Mouse (Mus musculus): ENCODE results near the gene Slc2a9. TPM values are rescaled to one million over a fixed set of nuclear protein-coding genes. Genes with fewer than 3 reads are reported as not detected.

Gene Slc2a9
- total and polyA plus RNA-seq, 3 experiments, result 1.3 to 1.6 (median 1.6) TPM

DNA sequence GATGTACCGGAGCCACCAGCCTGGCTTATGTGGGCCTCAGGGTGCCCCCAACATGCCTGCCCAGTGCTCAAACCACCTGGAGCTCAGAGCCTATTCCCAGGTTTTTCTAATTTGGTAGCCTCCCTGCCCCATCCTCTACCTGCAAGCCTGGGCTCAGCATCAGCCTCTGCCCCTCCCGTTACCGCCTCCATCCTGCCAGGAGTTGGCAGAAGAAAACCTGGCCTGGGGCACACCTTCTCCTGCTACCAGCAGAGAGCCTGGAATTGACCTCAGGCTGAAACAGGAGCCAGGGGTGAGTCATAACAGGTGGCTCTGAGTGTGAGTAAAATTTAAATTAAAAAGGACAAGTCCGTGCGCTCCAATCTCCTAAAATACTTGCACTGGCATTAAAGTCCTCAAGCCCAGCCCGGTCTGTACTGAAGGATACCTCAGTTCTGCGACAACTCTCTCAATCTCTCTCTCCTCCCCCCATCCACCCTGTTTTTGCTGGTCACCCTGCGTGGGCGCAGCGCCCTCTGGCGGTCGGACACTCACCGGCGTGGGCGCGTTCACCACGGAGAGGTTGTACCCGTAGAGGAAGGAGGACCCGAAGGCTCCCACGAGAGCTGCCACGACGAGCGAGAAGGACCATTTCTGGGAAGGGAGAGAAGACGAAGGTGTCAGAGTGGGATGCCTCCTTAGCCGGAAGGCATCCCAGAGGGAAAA is 25.9 kb downstream of the Slc2a9 start:
- no peaks in the 10 kb centered on the region for H3K79me2 ChIP-seq (replicated peaks; ENCODE audit: control insufficient read depth, insufficient read depth, low read length)
- peak; percentile 26 to 57 for DNase-seq
- TF ChIP-seq CTCF (IDR thresholded peaks at IDR 0.05) (peak; percentile 67), EP300 (IDR thresholded peaks at IDR 0.05; ENCODE audit: insufficient read depth, low read depth, low read length) (no peak), POLR2A (IDR thresholded peaks at IDR 0.05; ENCODE audit: insufficient read depth, low read depth, low read length) (no peak)
- 91% methylated on average over 25 of the region's 25 CpGs for WGBS
- H3K4me3 ChIP-seq, result no peak overlapping the region
- H3K36me3 ChIP-seq (ENCODE audit: control insufficient read depth, insufficient read depth, low read length), result no peaks in the 10 kb centered on the region
- no peaks in the 10 kb centered on the region for H3K27me3 ChIP-seq (ENCODE audit: control insufficient read depth, insufficient read depth, low read length)
- H3K27ac ChIP-seq, result no peak overlapping the region
- peaks cover 8% of the 10 kb centered on the region for H3K4me1 ChIP-seq (ENCODE audit: control insufficient read depth, insufficient read depth, low read length)
- no peak overlapping the region for H3K9ac ChIP-seq (ENCODE audit: low read depth, low read length)
- intact Hi-C loops (cut with DNase I), result no loop called here

DNA sequence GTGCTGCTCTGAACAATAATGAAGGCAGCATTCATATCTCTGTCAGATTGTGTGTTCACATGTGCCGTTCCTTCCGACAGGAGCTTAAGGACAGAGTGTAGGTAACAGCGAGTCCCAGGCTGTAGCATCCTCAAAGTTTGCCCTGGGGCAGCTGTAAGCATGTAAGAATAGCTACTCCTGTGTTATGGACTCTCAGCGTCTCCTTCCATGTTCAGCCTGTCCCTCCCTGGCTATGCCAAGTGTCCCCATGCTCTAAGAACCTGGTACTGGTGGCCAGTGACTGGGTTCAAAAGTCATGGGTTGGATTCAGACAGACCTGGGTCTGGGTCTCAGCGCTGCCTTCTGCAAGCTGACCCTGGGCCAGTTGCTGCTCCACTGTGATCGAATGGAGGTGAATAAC is 32.1 kb downstream of the Slc2a9 start:
- Histone ChIP-seq H3K79me2 (replicated peaks; ENCODE audit: control insufficient read depth, insufficient read depth, low read length) (no peaks in the 10 kb centered on the region), H3K4me3 (no peak overlapping the region), H3K27me3 (ENCODE audit: control insufficient read depth, insufficient read depth, low read length) (no peaks in the 10 kb centered on the region), H3K27ac (no peak overlapping the region), H3K4me1 (ENCODE audit: control insufficient read depth, insufficient read depth, low read length) (no peaks in the 10 kb centered on the region), H3K36me3 (ENCODE audit: control insufficient read depth, insufficient read depth, low read length) (no peaks in the 10 kb centered on the region), H3K9ac (ENCODE audit: low read depth, low read length) (no peak overlapping the region)
- DNase-seq, result no peak
- TF ChIP-seq POLR2A (IDR thresholded peaks at IDR 0.05; ENCODE audit: insufficient read depth, low read depth, low read length) (no peak), CTCF (IDR thresholded peaks at IDR 0.05) (no peak), EP300 (IDR thresholded peaks at IDR 0.05; ENCODE audit: insufficient read depth, low read depth, low read length) (no peak)
- intact Hi-C loops (cut with DNase I), result loop anchor here (1.0 kb wide), 1 partner anchor 7 kb away; no protein-coding TSS in a partner anchor
- WGBS, result 85% methylated on average over 6 of the region's 6 CpGs

DNA sequence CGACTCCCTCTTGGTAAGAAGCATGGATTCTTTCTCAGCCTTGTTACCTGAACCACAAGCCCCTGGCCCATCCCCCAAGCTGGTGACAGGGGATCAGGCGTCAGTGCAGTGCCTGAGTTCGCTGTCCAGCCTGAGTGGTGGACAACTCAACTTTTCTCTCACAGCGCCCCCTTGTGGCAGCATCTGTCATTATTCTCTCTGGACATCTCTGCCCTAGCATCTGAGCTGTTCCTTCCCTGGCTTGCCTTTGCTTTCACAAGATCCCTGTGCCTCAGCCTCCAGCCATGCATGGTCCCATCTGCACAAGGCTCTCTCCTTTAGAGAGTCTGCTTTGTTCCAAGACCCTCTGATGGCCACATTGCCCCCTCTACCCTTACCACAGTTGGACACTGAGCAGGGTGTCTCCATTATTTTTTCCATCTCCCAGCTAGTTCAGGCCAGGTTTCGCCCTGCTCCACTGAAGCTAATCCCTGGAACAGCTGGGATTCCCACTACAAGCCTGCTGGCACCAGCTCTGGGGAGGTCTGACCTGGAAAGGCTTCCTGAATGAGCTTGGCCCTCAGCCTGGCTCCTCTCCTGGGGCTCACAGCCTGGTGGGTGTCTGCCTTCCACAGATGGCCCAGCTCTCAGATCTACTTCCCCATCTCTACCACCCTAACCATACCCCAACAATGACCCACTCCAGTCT is 32.9 kb downstream of the Slc2a9 start:
- Histone ChIP-seq H3K36me3 (ENCODE audit: control insufficient read depth, insufficient read depth, low read length) (no peaks in the 10 kb centered on the region), H3K4me1 (ENCODE audit: control insufficient read depth, insufficient read depth, low read length) (no peaks in the 10 kb centered on the region), H3K27me3 (ENCODE audit: control insufficient read depth, insufficient read depth, low read length) (no peaks in the 10 kb centered on the region), H3K4me3 (no peak overlapping the region), H3K27ac (no peak overlapping the region), H3K9ac (ENCODE audit: low read depth, low read length) (no peak overlapping the region), H3K79me2 (replicated peaks; ENCODE audit: control insufficient read depth, insufficient read depth, low read length) (no peaks in the 10 kb centered on the region)
- intact Hi-C loops (cut with DNase I), result loop anchor here (1.0 to 5.0 kb wide), 2 partner anchors 8 to 163 kb away; no protein-coding TSS in a partner anchor
- WGBS, result 23% methylated on average over 5 of the region's 5 CpGs
- peak; percentile 42 to 74 for DNase-seq
- TF ChIP-seq EP300 (IDR thresholded peaks at IDR 0.05; ENCODE audit: insufficient read depth, low read depth, low read length) (no peak), CTCF (IDR thresholded peaks at IDR 0.05) (peak; percentile 78)

DNA sequence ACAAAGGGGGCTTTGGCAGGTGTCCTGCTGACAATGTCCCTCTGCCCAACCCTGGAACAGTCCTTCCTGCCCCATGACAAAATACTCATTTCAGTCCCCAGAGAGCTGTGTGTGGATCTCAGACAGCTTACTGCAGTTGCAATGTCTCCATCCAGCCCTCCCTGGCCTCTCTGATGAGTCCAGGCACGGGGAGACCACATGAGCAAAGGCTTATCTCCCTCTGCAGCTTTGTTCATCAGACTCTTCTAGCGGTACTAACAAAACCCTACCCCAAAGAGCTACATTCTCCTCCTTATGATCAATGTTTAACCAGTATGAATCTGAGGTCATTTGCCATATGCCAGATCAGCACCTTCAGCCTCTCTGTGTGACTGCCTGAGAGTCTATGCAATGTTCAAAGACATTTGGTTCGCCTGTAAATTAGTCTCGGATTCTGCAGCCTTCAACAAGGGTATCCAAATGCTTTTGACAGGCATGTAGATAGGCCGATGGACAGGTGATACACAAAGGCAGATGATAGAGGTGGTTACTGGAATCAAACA is 36.3 kb downstream of the Slc2a9 start:
- 71% methylated on average over 5 of the region's 5 CpGs for WGBS
- Histone ChIP-seq H3K79me2 (replicated peaks; ENCODE audit: control insufficient read depth, insufficient read depth, low read length) (no peaks in the 10 kb centered on the region), H3K27me3 (ENCODE audit: control insufficient read depth, insufficient read depth, low read length) (no peaks in the 10 kb centered on the region), H3K27ac (no peak overlapping the region), H3K4me1 (ENCODE audit: control insufficient read depth, insufficient read depth, low read length) (no peaks in the 10 kb centered on the region), H3K36me3 (ENCODE audit: control insufficient read depth, insufficient read depth, low read length) (no peaks in the 10 kb centered on the region), H3K4me3 (no peak overlapping the region), H3K9ac (ENCODE audit: low read depth, low read length) (no peak overlapping the region)
- TF ChIP-seq CTCF (IDR thresholded peaks at IDR 0.05) (no peak), EP300 (IDR thresholded peaks at IDR 0.05; ENCODE audit: insufficient read depth, low read depth, low read length) (no peak), POLR2A (IDR thresholded peaks at IDR 0.05; ENCODE audit: insufficient read depth, low read depth, low read length) (no peak)
- intact Hi-C loops (cut with DNase I), result loop anchor here (5.0 kb wide), 1 partner anchor 159 kb away; no protein-coding TSS in a partner anchor
- peak in 1 of 2 experiments; percentile 6 for DNase-seq

DNA sequence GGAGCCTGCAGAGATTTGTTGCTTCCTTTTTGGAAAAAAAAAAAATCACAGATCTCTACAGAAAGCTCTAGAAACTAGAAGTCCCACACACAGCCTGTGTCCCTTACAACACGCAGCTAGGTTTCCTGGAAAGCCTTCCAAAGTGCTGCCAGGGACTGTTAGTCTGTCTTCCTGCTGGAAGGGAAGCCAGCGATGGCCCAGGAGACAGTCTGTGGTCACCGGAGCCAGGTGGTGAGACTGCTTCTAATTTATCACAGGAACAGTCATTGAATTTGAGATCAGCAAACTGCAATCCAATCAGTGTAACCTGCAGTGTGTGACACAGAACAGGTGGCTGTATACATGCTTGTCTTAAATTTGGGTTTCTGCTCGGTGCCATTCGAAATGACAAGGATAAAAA is 41.7 kb downstream of the Slc2a9 start:
- intact Hi-C loops (cut with DNase I), result no loop called here
- WGBS, result 70% methylated on average over 5 of the region's 5 CpGs

DNA sequence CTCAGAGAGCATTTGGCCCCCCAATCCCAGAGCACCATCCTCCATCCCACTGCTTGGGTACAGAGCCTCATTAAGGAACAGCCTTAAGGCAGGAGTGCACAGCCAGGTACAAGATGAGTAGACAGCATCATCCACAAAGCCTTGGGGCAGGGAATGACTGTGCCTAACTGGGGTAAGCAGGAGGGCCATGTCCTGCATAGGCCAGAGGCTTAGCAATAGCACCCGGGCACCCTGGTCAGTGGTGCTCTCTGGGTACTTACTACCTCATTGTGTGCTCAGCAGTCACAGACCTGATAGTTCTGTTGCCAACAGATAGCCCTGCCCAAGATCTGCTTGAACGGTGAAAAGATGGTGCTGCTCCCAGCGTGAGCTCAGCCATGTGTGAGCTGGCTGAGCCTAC is 52.0 kb downstream of the Slc2a9 start:
- H3K4me3 ChIP-seq, result no peak overlapping the region
- DNase-seq, result no peak
- H3K4me1 ChIP-seq (ENCODE audit: control insufficient read depth, insufficient read depth, low read length), result no peaks in the 10 kb centered on the region; the same call in 1 of the 2 replicates
- no peak overlapping the region for H3K27ac ChIP-seq
- H3K27me3 ChIP-seq (ENCODE audit: control insufficient read depth, insufficient read depth, low read length), result no peaks in the 10 kb centered on the region
- no peaks in the 10 kb centered on the region for H3K79me2 ChIP-seq (replicated peaks; ENCODE audit: control insufficient read depth, insufficient read depth, low read length)
- WGBS, result 85% methylated on average over 3 of the region's 3 CpGs
- intact Hi-C loops (cut with DNase I), result no loop called here
- no peaks in the 10 kb centered on the region for H3K36me3 ChIP-seq (ENCODE audit: control insufficient read depth, insufficient read depth, low read length)
- H3K9ac ChIP-seq (ENCODE audit: low read depth, low read length), result no peak overlapping the region
- no peak for TF ChIP-seq EP300 (IDR thresholded peaks at IDR 0.05; ENCODE audit: insufficient read depth, low read depth, low read length)
- no peak for TF ChIP-seq POLR2A (IDR thresholded peaks at IDR 0.05; ENCODE audit: insufficient read depth, low read depth, low read length)
- TF ChIP-seq CTCF (IDR thresholded peaks at IDR 0.05), result no peak

More for the DNA sequence above, 41.7 kb downstream of the Slc2a9 start:
- TF ChIP-seq EP300 (IDR thresholded peaks at IDR 0.05; ENCODE audit: insufficient read depth, low read depth, low read length) (no peak), CTCF (IDR thresholded peaks at IDR 0.05) (no peak), POLR2A (IDR thresholded peaks at IDR 0.05; ENCODE audit: insufficient read depth, low read depth, low read length) (no peak)
- Histone ChIP-seq H3K9ac (ENCODE audit: low read depth, low read length) (no peak overlapping the region), H3K79me2 (replicated peaks; ENCODE audit: control insufficient read depth, insufficient read depth, low read length) (no peaks in the 10 kb centered on the region), H3K27me3 (ENCODE audit: control insufficient read depth, insufficient read depth, low read length) (no peaks in the 10 kb centered on the region), H3K4me1 (ENCODE audit: control insufficient read depth, insufficient read depth, low read length) (no peaks in the 10 kb centered on the region), H3K27ac (no peak overlapping the region), H3K36me3 (ENCODE audit: control insufficient read depth, insufficient read depth, low read length) (no peaks in the 10 kb centered on the region), H3K4me3 (no peak overlapping the region)
- no peak for DNase-seq

Data from heart, adult 2 months (tissue).